Mouse (Mus musculus): Measurements from ENCODE around the gene Dynlt1f. TPM values are rescaled to one million over a fixed set of nuclear protein-coding genes. Genes with fewer than 3 reads are reported as not detected.

Gene Dynlt1f
- total RNA-seq, 2 experiments from 2014 or later = 20.1 to 58.7 TPM

Other genes starting within 250 kb of the Dynlt1f start
- gene Dynlt1b, start 225.8 kb downstream of the Dynlt1f start, total RNA-seq (2015; ENCODE audit: low replicate concordance) = 31.0 and 56.2 TPM in 2 replicates
- gene Dynlt1b, start 225.8 kb downstream of the Dynlt1f start, total RNA-seq (2017; ENCODE audit: low replicate concordance) = 25.5 and 30.8 TPM in 2 replicates
- 2.5 TPM in 1 of 2 replicates, not detected in the other for gene Dynlt1c, start 54.2 kb downstream of the Dynlt1f start, total RNA-seq (2015; ENCODE audit: low replicate concordance)
- 16.6 TPM in 2 replicates for gene Dynlt1c, start 54.2 kb downstream of the Dynlt1f start, total RNA-seq (2017; ENCODE audit: low replicate concordance)
- 3.2 TPM in 1 of 2 replicates, not detected in the other for gene Sytl3, start 3.2 kb upstream of the Dynlt1f start, total RNA-seq (2015; ENCODE audit: low replicate concordance)
- 0.61 and 1.9 TPM in 2 replicates for gene Sytl3, start 3.2 kb upstream of the Dynlt1f start, total RNA-seq (2017; ENCODE audit: low replicate concordance)
- 59.5 and 69.6 TPM in 2 replicates for gene Ezr, start 126.9 kb upstream of the Dynlt1f start, total RNA-seq (2015; ENCODE audit: low replicate concordance)
- 196 and 254 TPM in 2 replicates for gene Ezr, start 126.9 kb upstream of the Dynlt1f start, total RNA-seq (2017; ENCODE audit: low replicate concordance)

All from erythroid progenitor cell, adult 5-6 weeks (primary cell).